Mouse (Mus musculus): Measurements from ENCODE around the gene Rpl23a.
A peak's percentile ranks its signal among the peaks of the same experiment; 100 is the strongest.
"Not testable (repeated sequence)": the region's sequence is repeated elsewhere in the genome, so short reads cannot be mapped to it uniquely, and the experiment has no call there.

Gene Rpl23a

GRCm38 (mm10) chr11:78182961-78183844, at the start of gene Rpl23a:
Gene Rpl23a (minus strand): TSS chr11:78183584.
- peak; percentile 74 to 77 for DNase-seq

- no peak for DNase-seq
Observed at GRCm38 (mm10) chr11:78231518-78231917, 48.1 kb upstream of the Rpl23a start.

- no peak for DNase-seq
Observed at GRCm38 (mm10) chr11:78223586-78223985, 40.2 kb upstream of the Rpl23a start.

GRCm38 (mm10) chr11:78215709-78216317, 32.4 kb upstream of the Rpl23a start:
- DNase-seq: peak; percentile 35 to 41

GRCm38 (mm10) chr11:78213086-78213817, 29.9 kb upstream of the Rpl23a start:
- DNase-seq: peak in 1 of 2 experiments; percentile 9

GRCm38 (mm10) chr11:78211513-78211912, 28.1 kb upstream of the Rpl23a start:
- no peak for DNase-seq

- DNase-seq: no peak
Observed at GRCm38 (mm10) chr11:78210615-78211014, 27.2 kb upstream of the Rpl23a start.

GRCm38 (mm10) chr11:78209886-78210285, 26.5 kb upstream of the Rpl23a start:
- DNase-seq: no peak

GRCm38 (mm10) chr11:78207190-78207589, 23.8 kb upstream of the Rpl23a start:
- DNase-seq: no peak

GRCm38 (mm10) chr11:78205361-78206206, 22.2 kb upstream of the Rpl23a start:
- DNase-seq: no peak

- DNase-seq: no peak
Observed at GRCm38 (mm10) chr11:78204287-78204686, 20.9 kb upstream of the Rpl23a start.

- no peak for DNase-seq
Observed at GRCm38 (mm10) chr11:78202372-78202771, 19.0 kb upstream of the Rpl23a start.

- no peak for DNase-seq
Observed at GRCm38 (mm10) chr11:78195101-78195863, 11.9 kb upstream of the Rpl23a start.

- peak; percentile 61 to 68 for DNase-seq
Observed at GRCm38 (mm10) chr11:78194411-78195100, 11.2 kb upstream of the Rpl23a start.

GRCm38 (mm10) chr11:78193113-78193512, 9.7 kb upstream of the Rpl23a start, which contains the start of gene Proca1:
Gene Proca1 (plus strand): TSS chr11:78193392.
- no peak for DNase-seq

- DNase-seq: no peak
Observed at GRCm38 (mm10) chr11:78190041-78190440, 6.7 kb upstream of the Rpl23a start.

GRCm38 (mm10) chr11:78189234-78190040, 6.1 kb upstream of the Rpl23a start:
- DNase-seq: no peak

GRCm38 (mm10) chr11:78188331-78189233, 5.2 kb upstream of the Rpl23a start, which contains the start of gene Rab34:
Gene Rab34 (plus strand): TSS chr11:78188430.
- DNase-seq: no peak

GRCm38 (mm10) chr11:78184702-78185101, 1.3 kb upstream of the Rpl23a start:
- DNase-seq: not testable (repeated sequence)
